Mouse (Mus musculus): ENCODE results near the gene Tmsb10. TPM values are rescaled to one million over a fixed set of nuclear protein-coding genes. Genes with fewer than 3 reads are reported as not detected.

Tmsb10 gene
- polyA plus RNA-seq (2012; rRNA removed) = 1,988 and 1,997 TPM in 2 replicates

GRCm38 (mm10) chr6:72958662-72959071, at the start of gene Tmsb10:
Gene Tmsb10, minus strand, starts transcription at chr6:72958748.

Other genes with a start within 250 kb of the Tmsb10 start
- gene Tcf7l1, start 169.5 kb downstream of the Tmsb10 start, polyA plus RNA-seq (2012; rRNA removed) = 26.4 and 43.1 TPM in 2 replicates
- 38.5 and 108 TPM in 2 replicates for gene Kcmf1, start 58.8 kb downstream of the Tmsb10 start, polyA plus RNA-seq (2012; rRNA removed)

Measured in central nervous system, embryonic 11.5 days (tissue).